Mouse (Mus musculus): ENCODE results near the gene Ntrk2. TPM values are rescaled to one million over a fixed set of nuclear protein-coding genes. Genes with fewer than 3 reads are reported as not detected.

Ntrk2 gene
- polyA plus RNA-seq, 1 experiment from 2014 or later: 3.4 TPM

GRCm38 (mm10) chr13:58938464-58938863 is 132.1 kb downstream of the Ntrk2 start:
- H3K4me2 ChIP-seq (ENCODE audit: low read depth, low read length): no peak overlapping the region
- peaks cover 9% of the 10 kb centered on the region for H3K4me1 ChIP-seq (ENCODE audit: control insufficient read depth, insufficient read depth, low read length)
- peaks cover 2% of the 10 kb centered on the region for H3K27me3 ChIP-seq (ENCODE audit: control insufficient read depth, insufficient read depth, low read length)
- H3K27ac ChIP-seq (ENCODE audit: low read length): no peak overlapping the region
- WGBS: 72% methylated on average over 4 of the region's 4 CpGs
- no peaks in the 10 kb centered on the region for H3K36me3 ChIP-seq (ENCODE audit: control insufficient read depth, insufficient read depth)
- H3K9me3 ChIP-seq (replicated peaks; ENCODE audit: control insufficient read depth, low read length): no peaks in the 10 kb centered on the region
- ATAC-seq (replicated peaks; ENCODE audit: extremely low read depth, insufficient read depth, low FRiP score): no peak
- H3K4me3 ChIP-seq (ENCODE audit: low read length): no peak overlapping the region
- H3K9ac ChIP-seq (ENCODE audit: low read length): no peak overlapping the region

- Histone ChIP-seq H3K4me2 (ENCODE audit: low read depth, low read length) (no peak overlapping the region), H3K36me3 (ENCODE audit: control insufficient read depth, insufficient read depth) (no peaks in the 10 kb centered on the region), H3K4me1 (ENCODE audit: control insufficient read depth, insufficient read depth, low read length) (peaks cover 9% of the 10 kb centered on the region), H3K9me3 (replicated peaks; ENCODE audit: control insufficient read depth, low read length) (no peaks in the 10 kb centered on the region), H3K4me3 (ENCODE audit: low read length) (no peak overlapping the region), H3K27ac (ENCODE audit: low read length) (no peak overlapping the region), H3K27me3 (ENCODE audit: control insufficient read depth, insufficient read depth, low read length) (peaks cover 2% of the 10 kb centered on the region), H3K9ac (ENCODE audit: low read length) (no peak overlapping the region)
- WGBS: 68% methylated on average over 6 of the region's 6 CpGs
- ATAC-seq (replicated peaks; ENCODE audit: extremely low read depth, insufficient read depth, low FRiP score): no peak
Observed at GRCm38 (mm10) chr13:58940208-58940607, 133.8 kb downstream of the Ntrk2 start.

- Histone ChIP-seq H3K9me3 (replicated peaks; ENCODE audit: control insufficient read depth, low read length) (no peaks in the 10 kb centered on the region), H3K27me3 (ENCODE audit: control insufficient read depth, insufficient read depth, low read length) (peaks cover 2% of the 10 kb centered on the region; the same call in 1 of the 2 replicates), H3K4me3 (ENCODE audit: low read length) (no peak overlapping the region), H3K27ac (ENCODE audit: low read length) (no peak overlapping the region), H3K36me3 (ENCODE audit: control insufficient read depth, insufficient read depth) (no peaks in the 10 kb centered on the region), H3K4me2 (ENCODE audit: low read depth, low read length) (no peak overlapping the region), H3K4me1 (ENCODE audit: control insufficient read depth, insufficient read depth, low read length) (peaks cover 7% of the 10 kb centered on the region), H3K9ac (ENCODE audit: low read length) (no peak overlapping the region)
- no peak for ATAC-seq (replicated peaks; ENCODE audit: extremely low read depth, insufficient read depth, low FRiP score)
- 54% methylated on average over 7 of the region's 7 CpGs for WGBS
Observed at GRCm38 (mm10) chr13:58940798-58941197, 134.4 kb downstream of the Ntrk2 start.

- Histone ChIP-seq H3K4me1 (ENCODE audit: control insufficient read depth, insufficient read depth, low read length) (no peaks in the 10 kb centered on the region), H3K4me3 (ENCODE audit: low read length) (no peak overlapping the region), H3K27me3 (ENCODE audit: control insufficient read depth, insufficient read depth, low read length) (peaks cover 2% of the 10 kb centered on the region; the same call in 1 of the 2 replicates), H3K36me3 (ENCODE audit: control insufficient read depth, insufficient read depth) (no peaks in the 10 kb centered on the region), H3K9ac (ENCODE audit: low read length) (no peak overlapping the region), H3K9me3 (replicated peaks; ENCODE audit: control insufficient read depth, low read length) (no peaks in the 10 kb centered on the region), H3K27ac (ENCODE audit: low read length) (no peak overlapping the region), H3K4me2 (ENCODE audit: low read depth, low read length) (no peak overlapping the region)
- ATAC-seq (replicated peaks; ENCODE audit: extremely low read depth, insufficient read depth, low FRiP score): no peak
- WGBS: 65% methylated on average over 6 of the region's 6 CpGs
Observed at GRCm38 (mm10) chr13:58945781-58946180, 139.4 kb downstream of the Ntrk2 start.

GRCm38 (mm10) chr13:58946589-58946988 is 140.2 kb downstream of the Ntrk2 start:
- no peak overlapping the region for H3K4me3 ChIP-seq (ENCODE audit: low read length)
- WGBS: 91% methylated on average over 6 of the region's 6 CpGs
- no peak overlapping the region for H3K27ac ChIP-seq (ENCODE audit: low read length)

GRCm38 (mm10) chr13:58947056-58947455 is 140.7 kb downstream of the Ntrk2 start:
- 36% methylated on average over 9 of the region's 9 CpGs for WGBS

More at GRCm38 (mm10) chr13:58946589-58946988, 140.2 kb downstream of the Ntrk2 start:
- Histone ChIP-seq H3K27me3 (ENCODE audit: control insufficient read depth, insufficient read depth, low read length) (peaks cover 1% of the 10 kb centered on the region; the same call in 1 of the 2 replicates), H3K4me2 (ENCODE audit: low read depth, low read length) (no peak overlapping the region), H3K9ac (ENCODE audit: low read length) (no peak overlapping the region), H3K4me1 (ENCODE audit: control insufficient read depth, insufficient read depth, low read length) (no peaks in the 10 kb centered on the region), H3K9me3 (replicated peaks; ENCODE audit: control insufficient read depth, low read length) (no peaks in the 10 kb centered on the region), H3K36me3 (ENCODE audit: control insufficient read depth, insufficient read depth) (no peaks in the 10 kb centered on the region)
- ATAC-seq (replicated peaks; ENCODE audit: extremely low read depth, insufficient read depth, low FRiP score): no peak

GRCm38 (mm10) chr13:58954331-58954730 is 148.0 kb downstream of the Ntrk2 start:
- H3K36me3 ChIP-seq (ENCODE audit: control insufficient read depth, insufficient read depth): no peaks in the 10 kb centered on the region
- H3K4me2 ChIP-seq (ENCODE audit: low read depth, low read length): no peak overlapping the region
- H3K4me1 ChIP-seq (ENCODE audit: control insufficient read depth, insufficient read depth, low read length): no peaks in the 10 kb centered on the region; the same call in 1 of the 2 replicates
- H3K27me3 ChIP-seq (ENCODE audit: control insufficient read depth, insufficient read depth, low read length): no peaks in the 10 kb centered on the region
- H3K27ac ChIP-seq (ENCODE audit: low read length): no peak overlapping the region
- no peaks in the 10 kb centered on the region for H3K9me3 ChIP-seq (replicated peaks; ENCODE audit: control insufficient read depth, low read length)
- H3K9ac ChIP-seq (ENCODE audit: low read length): no peak overlapping the region
- H3K4me3 ChIP-seq (ENCODE audit: low read length): no peak overlapping the region
- 19% methylated on average over 4 of the region's 4 CpGs for WGBS
- ATAC-seq (replicated peaks; ENCODE audit: extremely low read depth, insufficient read depth, low FRiP score): no peak

More at GRCm38 (mm10) chr13:58947056-58947455, 140.7 kb downstream of the Ntrk2 start:
- no peaks in the 10 kb centered on the region for H3K27me3 ChIP-seq (ENCODE audit: control insufficient read depth, insufficient read depth, low read length)
- H3K4me3 ChIP-seq (ENCODE audit: low read length): no peak overlapping the region
- H3K36me3 ChIP-seq (ENCODE audit: control insufficient read depth, insufficient read depth): no peaks in the 10 kb centered on the region
- no peak overlapping the region for H3K4me2 ChIP-seq (ENCODE audit: low read depth, low read length)
- no peaks in the 10 kb centered on the region for H3K4me1 ChIP-seq (ENCODE audit: control insufficient read depth, insufficient read depth, low read length)
- no peak overlapping the region for H3K9ac ChIP-seq (ENCODE audit: low read length)
- no peak overlapping the region for H3K27ac ChIP-seq (ENCODE audit: low read length)
- H3K9me3 ChIP-seq (replicated peaks; ENCODE audit: control insufficient read depth, low read length): no peaks in the 10 kb centered on the region
- ATAC-seq (replicated peaks; ENCODE audit: extremely low read depth, insufficient read depth, low FRiP score): no peak

- Histone ChIP-seq H3K27me3 (ENCODE audit: control insufficient read depth, insufficient read depth, low read length) (no peaks in the 10 kb centered on the region), H3K36me3 (ENCODE audit: control insufficient read depth, insufficient read depth) (no peaks in the 10 kb centered on the region), H3K4me3 (ENCODE audit: low read length) (no peak overlapping the region), H3K4me2 (ENCODE audit: low read depth, low read length) (no peak overlapping the region), H3K27ac (ENCODE audit: low read length) (no peak overlapping the region), H3K9me3 (replicated peaks; ENCODE audit: control insufficient read depth, low read length) (no peaks in the 10 kb centered on the region), H3K9ac (ENCODE audit: low read length) (no peak overlapping the region), H3K4me1 (ENCODE audit: control insufficient read depth, insufficient read depth, low read length) (no peaks in the 10 kb centered on the region; the same call in 1 of the 2 replicates)
- WGBS: 12% methylated on average over 6 of the region's 6 CpGs
- ATAC-seq (replicated peaks; ENCODE audit: extremely low read depth, insufficient read depth, low FRiP score): no peak
Observed at GRCm38 (mm10) chr13:58954764-58955163, 148.4 kb downstream of the Ntrk2 start.

GRCm38 (mm10) chr13:58955237-58955777 is 148.9 kb downstream of the Ntrk2 start:
- Histone ChIP-seq H3K4me2 (ENCODE audit: low read depth, low read length) (no peak overlapping the region), H3K9ac (ENCODE audit: low read length) (no peak overlapping the region), H3K36me3 (ENCODE audit: control insufficient read depth, insufficient read depth) (no peaks in the 10 kb centered on the region), H3K4me3 (ENCODE audit: low read length) (no peak overlapping the region), H3K4me1 (ENCODE audit: control insufficient read depth, insufficient read depth, low read length) (no peaks in the 10 kb centered on the region; the same call in 1 of the 2 replicates), H3K27me3 (ENCODE audit: control insufficient read depth, insufficient read depth, low read length) (no peaks in the 10 kb centered on the region), H3K27ac (ENCODE audit: low read length) (no peak overlapping the region), H3K9me3 (replicated peaks; ENCODE audit: control insufficient read depth, low read length) (no peaks in the 10 kb centered on the region)
- no peak for ATAC-seq (replicated peaks; ENCODE audit: extremely low read depth, insufficient read depth, low FRiP score)
- 24% methylated on average over 8 of the region's 8 CpGs for WGBS

Data from heart, embryonic 16.5 days (tissue).